Mouse (Mus musculus) adrenal gland, postnatal 0 days (tissue): ENCODE data around the gene Capn3. TPM values are rescaled to one million over a fixed set of nuclear protein-coding genes. Genes with fewer than 3 reads are reported as not detected.

ENCODE experiments used
- polyA plus RNA-seq: library from polyadenylated mRNA; unstranded; fragments of >200 nt; fragmentation: Nextera tagmentation; extraction: Ambion mirVana; gene quantifications from 2 replicates; pipeline ENCODE4 v1.2.1, GENCODE M21; 2015

Gene Capn3
- polyA plus RNA-seq, result 0.95 and 1.8 TPM in 2 replicates

DNA sequence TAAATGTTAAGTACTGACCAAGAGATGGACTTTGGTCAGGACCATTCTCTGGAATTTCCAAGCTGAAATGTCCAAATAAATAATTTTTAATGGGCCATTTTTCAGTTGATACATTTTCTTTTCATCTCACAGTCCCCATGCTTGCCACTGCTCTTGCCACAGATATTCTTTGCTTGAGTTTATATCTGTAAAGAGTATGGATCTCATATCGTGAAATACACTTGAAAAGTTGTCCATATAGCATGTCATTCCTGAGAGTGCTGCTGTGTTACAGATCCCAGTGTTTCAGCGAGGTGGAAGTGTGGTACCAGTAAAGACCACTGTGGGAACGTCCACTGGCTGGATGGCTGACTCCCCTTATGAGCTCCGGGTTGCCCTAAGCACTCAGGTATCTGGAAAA is at the start of gene Capn3:
Gene Capn3 (plus strand): TSS at position 301 of the 400 bp plus-strand sequence.

Other genes with a start within 250 kb of the Capn3 start
- gene Pla2g4e, start 210.7 kb upstream of the Capn3 start, polyA plus RNA-seq, result 0.68 and 0.95 TPM in 2 replicates
- gene Pla2g4d, start 166.8 kb upstream of the Capn3 start, polyA plus RNA-seq, result 0.11 and 0.22 TPM in 2 replicates
- gene Pla2g4f, start 141.9 kb upstream of the Capn3 start, polyA plus RNA-seq, result not detected in 2 replicates
- 18.6 and 25.0 TPM in 2 replicates for gene Vps39, start 102.9 kb upstream of the Capn3 start, polyA plus RNA-seq
- 6.2 and 14.0 TPM in 2 replicates for gene Ganc, start 52.1 kb upstream of the Capn3 start, polyA plus RNA-seq
- gene Tmem87a, start 51.9 kb upstream of the Capn3 start, polyA plus RNA-seq, result 9.5 and 17.0 TPM in 2 replicates
- 19.5 and 26.1 TPM in 2 replicates for gene Zfp106, start 107.8 kb downstream of the Capn3 start, polyA plus RNA-seq
- 21.3 and 28.5 TPM in 2 replicates for gene Snap23, start 111.7 kb downstream of the Capn3 start, polyA plus RNA-seq
- gene Haus2, start 153.4 kb downstream of the Capn3 start, polyA plus RNA-seq, result 23.6 and 24.8 TPM in 2 replicates
- gene Lrrc57, start 153.5 kb downstream of the Capn3 start, polyA plus RNA-seq, result 23.2 and 33.0 TPM in 2 replicates
- 4.0 and 4.5 TPM in 2 replicates for gene Stard9, start 173.1 kb downstream of the Capn3 start, polyA plus RNA-seq